Mouse (Mus musculus) midbrain, embryonic 11.5 days (tissue): ENCODE results near the gene Osbpl10. TPM values are rescaled to one million over a fixed set of nuclear protein-coding genes. Genes with fewer than 3 reads are reported as not detected.

ENCODE experiments used
- ATAC-seq: fragments of 200-750 bp; cut with Nextera tagmentation; 2 replicates; pipeline ENCODE4 v1.8.0; 2017; ENCODE audit warnings: moderate TSS enrichment, moderate library complexity; ENCODE audit not compliant: low FRiP score
- DNase-seq: peaks from one replicate; pipeline ENCODE4 v3.0.0; 2015; ENCODE audit warnings: low spot score; ENCODE audit errors: missing footprints
- H3K27ac ChIP-seq: fragments of 300-500 bp; sonication (generic); 2 replicates; pipeline ENCODE4 v1.5.1; 2014; ENCODE audit warnings: low read depth, low read length
- H3K27me3 ChIP-seq: fragments of 300-500 bp; sonication (generic); 2 replicates; pipeline ENCODE4 v1.6.1; 2014; ENCODE audit warnings: mild to moderate bottlenecking, low read length, moderate library complexity, mixed read lengths; ENCODE audit not compliant: control insufficient read depth, insufficient read depth
- H3K36me3 ChIP-seq: fragments of 300-500 bp; sonication (generic); 2 replicates; pipeline ENCODE4 v1.6.1; 2014; ENCODE audit warnings: mild to moderate bottlenecking, low read length, moderate library complexity, mixed read lengths; ENCODE audit not compliant: control insufficient read depth, insufficient read depth
- H3K4me1 ChIP-seq: fragments of 300-500 bp; sonication (generic); 2 replicates; pipeline ENCODE4 v1.6.1; 2014; ENCODE audit warnings: low read length; ENCODE audit not compliant: control insufficient read depth, insufficient read depth
- H3K4me2 ChIP-seq: fragments of 300-500 bp; sonication (generic); 2 replicates; pipeline ENCODE4 v1.6.1; 2014; ENCODE audit warnings: mild to moderate bottlenecking, moderate library complexity
- H3K4me3 ChIP-seq: fragments of 300-500 bp; sonication (generic); 2 replicates; pipeline ENCODE4 v1.5.1; 2014; ENCODE audit warnings: low read depth, low read length
- H3K9ac ChIP-seq: fragments of 300-500 bp; sonication (generic); 2 replicates; pipeline ENCODE4 v1.6.1; 2014; ENCODE audit warnings: low read length
- H3K9me3 ChIP-seq: fragments of 300-500 bp; sonication (generic); 2 replicates; pipeline ENCODE4 v1.6.1; 2016; ENCODE audit warnings: low read length; ENCODE audit not compliant: control insufficient read depth
- WGBS: fragments of 180-500 bp; shearing (Covaris S2); extraction: QIAGEN DNeasy Blood & Tissue Kit; methylation state at CpG from one replicate; pipeline ENCODE4 v1.1.7; 2014; 5-methylcytosine and 5-hydroxymethylcytosine counted together
- polyA plus RNA-seq: library from polyadenylated mRNA; unstranded; fragments of >200 nt; fragmentation: Nextera tagmentation; extraction: Ambion mirVana; gene quantifications from 2 replicates; pipeline ENCODE4 v1.2.1, GENCODE M21; 2014

The Osbpl10 gene
- polyA plus RNA-seq, 1 experiment from 2014 or later: 1.1 TPM

GRCm38 (mm10) chr9:115230141-115230540, 251.8 kb downstream of the Osbpl10 start:
- Histone ChIP-seq H3K4me1 (no peaks in the 10 kb centered on the region), H3K36me3 (no peaks in the 10 kb centered on the region; the same call in 1 of the 2 replicates), H3K4me2 (no peak overlapping the region), H3K9me3 (no peaks in the 10 kb centered on the region), H3K27ac (no peak overlapping the region), H3K27me3 (no peaks in the 10 kb centered on the region), H3K4me3 (no peak overlapping the region), H3K9ac (no peak overlapping the region)
- DNase-seq: peak; percentile 80
- ATAC-seq: 0 out of 2 replicates have a peak, but pooled peaks have one; percentile 26
- WGBS: 15% methylated on average over 3 of the region's 3 CpGs

- ATAC-seq: no peak
- H3K27ac ChIP-seq: no peak overlapping the region
- no peak for DNase-seq
- 97% methylated on average over 3 of the region's 3 CpGs for whole genome bisulfite sequencing
- no peaks in the 10 kb centered on the region for H3K27me3 ChIP-seq
- no peaks in the 10 kb centered on the region for H3K9me3 ChIP-seq
- H3K4me3 ChIP-seq: no peak overlapping the region
- no peaks in the 10 kb centered on the region for H3K36me3 ChIP-seq
- H3K4me2 ChIP-seq: no peak overlapping the region
- H3K9ac ChIP-seq: no peak overlapping the region
- no peaks in the 10 kb centered on the region for H3K4me1 ChIP-seq
Measured at GRCm38 (mm10) chr9:115231476-115231875, 253.1 kb downstream of the Osbpl10 start.

- H3K4me2 ChIP-seq: no peak overlapping the region
- DNase-seq (peak; percentile 45), ATAC-seq (no peak)
- no peaks in the 10 kb centered on the region for H3K4me1 ChIP-seq
- no peak overlapping the region for H3K27ac ChIP-seq
- H3K9me3 ChIP-seq: no peaks in the 10 kb centered on the region
- H3K9ac ChIP-seq: no peak overlapping the region
- H3K27me3 ChIP-seq: no peaks in the 10 kb centered on the region
- WGBS: 93% methylated on average over 5 of the region's 5 CpGs
- no peaks in the 10 kb centered on the region for H3K36me3 ChIP-seq
- no peak overlapping the region for H3K4me3 ChIP-seq
Measured at GRCm38 (mm10) chr9:115233721-115234120, 255.4 kb downstream of the Osbpl10 start.

GRCm38 (mm10) chr9:115234561-115234960, 256.2 kb downstream of the Osbpl10 start:
- Histone ChIP-seq H3K4me1 (no peaks in the 10 kb centered on the region), H3K9me3 (no peaks in the 10 kb centered on the region), H3K4me2 (no peak overlapping the region), H3K9ac (no peak overlapping the region), H3K27ac (no peak overlapping the region), H3K36me3 (no peaks in the 10 kb centered on the region), H3K27me3 (no peaks in the 10 kb centered on the region), H3K4me3 (no peak overlapping the region)
- WGBS: 94% methylated on average over 2 of the region's 2 CpGs
- ATAC-seq: no peak
- DNase-seq: peak; percentile 73

- 95% methylated on average over 8 of the region's 8 CpGs for WGBS
- no peaks in the 10 kb centered on the region for H3K9me3 ChIP-seq
Measured at GRCm38 (mm10) chr9:115236352-115236841, 258.0 kb downstream of the Osbpl10 start.

GRCm38 (mm10) chr9:115237943-115238342, 259.6 kb downstream of the Osbpl10 start:
- Histone ChIP-seq H3K9ac (no peak overlapping the region), H3K27ac (no peak overlapping the region), H3K36me3 (peaks cover 14% of the 10 kb centered on the region), H3K4me2 (no peak overlapping the region), H3K27me3 (no peaks in the 10 kb centered on the region), H3K9me3 (no peaks in the 10 kb centered on the region), H3K4me3 (no peak overlapping the region), H3K4me1 (no peaks in the 10 kb centered on the region)
- no peak for ATAC-seq
- peak; percentile 19 for DNase-seq

More at GRCm38 (mm10) chr9:115236352-115236841, 258.0 kb downstream of the Osbpl10 start:
- DNase-seq (peak; percentile 69), ATAC-seq (no peak)
- Histone ChIP-seq H3K27me3 (no peaks in the 10 kb centered on the region), H3K36me3 (peaks cover 10% of the 10 kb centered on the region), H3K4me1 (no peaks in the 10 kb centered on the region), H3K4me3 (no peak overlapping the region), H3K4me2 (no peak overlapping the region), H3K27ac (no peak overlapping the region), H3K9ac (no peak overlapping the region)

GRCm38 (mm10) chr9:115239861-115240260, 261.5 kb downstream of the Osbpl10 start:
- peak; percentile 65 for DNase-seq
- H3K4me3 ChIP-seq: no peak overlapping the region
- WGBS: 96% methylated on average over 5 of the region's 5 CpGs
- no peak for ATAC-seq
- H3K36me3 ChIP-seq: peaks cover 18% of the 10 kb centered on the region
- H3K27me3 ChIP-seq: no peaks in the 10 kb centered on the region
- H3K9ac ChIP-seq: no peak overlapping the region
- H3K9me3 ChIP-seq: no peaks in the 10 kb centered on the region
- no peaks in the 10 kb centered on the region for H3K4me1 ChIP-seq
- H3K27ac ChIP-seq: no peak overlapping the region
- H3K4me2 ChIP-seq: no peak overlapping the region

- Histone ChIP-seq H3K27ac (no peak overlapping the region), H3K27me3 (no peaks in the 10 kb centered on the region), H3K4me2 (no peak overlapping the region), H3K36me3 (peaks cover 20% of the 10 kb centered on the region), H3K9ac (no peak overlapping the region), H3K4me3 (no peak overlapping the region), H3K4me1 (no peaks in the 10 kb centered on the region), H3K9me3 (no peaks in the 10 kb centered on the region)
- 93% methylated on average over 6 of the region's 6 CpGs for WGBS
- DNase-seq (no peak), ATAC-seq (no peak)
Measured at GRCm38 (mm10) chr9:115243630-115244029, 265.3 kb downstream of the Osbpl10 start.

GRCm38 (mm10) chr9:115245092-115245491, 266.7 kb downstream of the Osbpl10 start:
- DNase-seq: no peak
- WGBS: 96% methylated on average over 6 of the region's 6 CpGs
- no peaks in the 10 kb centered on the region for H3K27me3 ChIP-seq
- no peak overlapping the region for H3K9ac ChIP-seq
- no peaks in the 10 kb centered on the region for H3K9me3 ChIP-seq
- no peaks in the 10 kb centered on the region for H3K4me1 ChIP-seq
- H3K4me2 ChIP-seq: no peak overlapping the region
- ATAC-seq: no peak
- peaks cover 28% of the 10 kb centered on the region for H3K36me3 ChIP-seq
- H3K4me3 ChIP-seq: no peak overlapping the region
- no peak overlapping the region for H3K27ac ChIP-seq
